Mouse (Mus musculus) cerebellum, adult 9-11 months (tissue): ENCODE results near the gene Lgals7.
A peak's percentile ranks its signal among the peaks of the same experiment; 100 is the strongest.

Experiments
- DNase-seq: peaks from one replicate; pipeline ENCODE4 v3.0.0; 2022

The Lgals7 gene

DNA sequence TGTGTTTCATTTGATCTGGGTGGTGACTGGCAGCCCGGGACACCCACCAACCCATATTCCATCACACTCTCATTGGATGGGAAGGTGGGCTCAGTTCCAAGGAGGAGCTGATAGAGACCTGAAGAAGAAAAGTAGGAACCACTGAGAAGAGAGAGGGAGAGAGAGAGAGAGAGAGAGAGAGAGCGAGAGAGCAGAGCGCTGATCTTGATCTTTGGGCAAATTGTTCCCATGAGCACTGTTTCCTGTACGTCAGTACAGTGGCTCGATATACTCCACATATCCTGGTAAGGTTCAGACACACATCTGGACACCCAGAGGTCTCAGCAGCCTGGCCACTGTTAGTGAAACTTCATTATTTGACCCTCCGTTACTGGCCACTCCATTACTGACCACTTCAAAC is at the start of gene Lgals7:
Gene Lgals7, plus strand, starts transcription at position 314 of the 400 bp plus-strand sequence.
- no peak for DNase-seq

- DNase-seq, result no peak
These were observed 49.2 kb upstream of the Lgals7 start for GRCm38 (mm10) chr7:28814306-28815034.

DNA sequence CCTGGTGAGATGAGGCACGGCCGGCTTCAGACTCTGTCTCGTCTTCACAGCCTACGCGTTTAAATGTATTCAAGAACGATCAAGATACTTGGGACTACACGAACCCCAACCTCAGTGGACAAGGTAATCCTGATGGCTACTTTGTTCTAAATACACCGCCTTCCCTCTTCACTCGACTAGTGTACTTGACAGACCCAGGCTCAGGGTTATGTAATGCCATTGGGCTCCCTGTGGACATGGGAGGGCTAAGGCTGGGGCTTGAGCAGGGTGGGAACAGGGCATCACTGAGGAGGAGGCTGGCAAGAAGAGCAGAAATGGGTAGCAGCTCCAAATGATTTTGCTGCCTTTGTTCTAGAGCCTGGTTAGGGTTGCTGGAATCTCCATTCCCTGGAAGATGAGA is 48.4 kb upstream of the Lgals7 start:
- DNase-seq, result no peak

- no peak for DNase-seq
These were observed 47.5 kb upstream of the Lgals7 start for GRCm38 (mm10) chr7:28816201-28816600.

DNA sequence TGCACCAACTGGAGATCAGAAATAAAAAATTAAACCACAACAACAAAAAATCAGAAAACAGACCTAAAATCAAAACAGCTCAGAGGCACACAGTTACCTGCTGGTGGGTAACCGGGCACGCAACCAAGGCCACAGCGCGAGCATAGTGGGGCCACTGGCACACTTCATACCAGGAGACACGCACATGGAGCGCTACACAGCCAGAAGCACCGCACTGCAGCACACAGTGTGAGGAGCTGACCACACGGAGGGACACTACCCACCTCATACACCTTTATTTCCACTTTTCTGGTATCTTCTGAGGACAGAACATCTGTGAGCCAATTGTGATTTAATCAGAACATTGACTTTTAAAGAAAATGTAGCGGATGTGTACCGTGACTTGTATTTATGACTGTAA is 46.7 kb upstream of the Lgals7 start:
- no peak for DNase-seq

- DNase-seq, result no peak
These were observed 46.1 kb upstream of the Lgals7 start for GRCm38 (mm10) chr7:28817524-28817923.

DNA sequence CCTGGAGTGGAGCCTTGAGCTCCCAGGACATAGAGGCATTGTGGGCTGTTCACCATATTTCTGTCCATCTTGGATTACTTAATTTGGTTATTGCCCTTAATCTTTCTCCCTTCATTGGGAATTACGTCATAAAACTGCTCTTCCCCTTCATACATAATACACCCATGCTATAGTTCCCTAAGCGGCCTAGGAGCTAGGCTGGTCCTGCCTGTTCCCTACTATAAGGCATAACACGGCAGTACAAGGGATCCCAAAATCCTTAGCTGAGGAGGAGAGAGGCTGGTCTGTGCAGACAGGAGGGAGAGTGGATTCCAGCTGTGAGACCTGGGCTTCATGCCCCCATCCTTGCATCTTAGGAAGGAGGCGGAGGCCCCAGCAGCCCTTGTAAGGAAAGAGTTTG is 45.7 kb upstream of the Lgals7 start:
- no peak for DNase-seq

DNA sequence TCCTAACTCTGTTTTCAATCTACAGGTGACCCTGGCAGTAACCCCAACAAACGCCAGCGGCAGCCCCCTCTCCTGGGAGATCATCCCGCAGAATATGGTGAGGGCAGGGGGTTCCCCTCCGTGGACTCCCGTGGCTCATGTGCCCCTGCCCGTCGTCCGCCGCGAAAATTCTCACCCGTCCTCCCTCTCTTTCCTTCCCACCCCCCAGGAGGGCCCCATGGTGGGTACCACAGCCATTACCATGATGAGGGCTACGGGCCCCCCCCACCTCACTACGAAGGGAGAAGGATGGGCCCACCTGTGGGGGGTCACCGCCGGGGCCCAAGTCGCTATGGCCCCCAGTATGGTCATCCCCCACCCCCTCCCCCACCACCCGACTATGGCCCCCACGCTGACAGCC is 45.2 kb upstream of the Lgals7 start:
- DNase-seq, result peak; percentile 57

DNA sequence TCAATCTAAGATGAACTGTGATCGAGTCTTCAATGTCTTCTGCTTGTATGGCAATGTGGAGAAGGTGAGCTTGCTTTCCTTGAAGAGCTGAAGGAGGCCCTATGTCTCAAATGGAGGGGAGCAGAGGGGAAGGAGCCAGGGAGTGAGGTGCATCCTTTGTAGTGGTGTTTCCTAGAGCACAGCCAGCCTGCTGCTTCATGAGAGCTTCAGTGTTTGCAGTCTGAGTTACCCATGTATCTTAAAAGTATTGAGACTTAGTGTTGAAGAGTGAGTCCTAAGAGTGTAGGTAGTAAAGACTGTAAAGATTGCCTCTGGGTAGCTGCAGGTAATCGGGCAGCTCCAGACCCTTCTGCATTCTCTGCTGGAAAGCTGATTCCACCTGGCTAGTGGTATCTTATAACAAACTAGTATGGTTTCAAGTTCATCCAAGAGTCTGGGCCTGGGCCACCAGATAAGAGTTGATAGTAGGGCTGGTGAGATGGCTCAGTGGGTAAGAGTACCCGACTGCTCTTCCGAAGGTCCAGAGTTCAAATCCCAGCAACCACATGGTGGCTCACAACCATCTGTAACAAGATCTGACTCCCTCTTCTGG is 44.7 kb upstream of the Lgals7 start:
- no peak for DNase-seq

- no peak for DNase-seq
These were observed 44.1 kb upstream of the Lgals7 start for GRCm38 (mm10) chr7:28819571-28819970.

GRCm38 (mm10) chr7:28820358-28821260 is 43.0 kb upstream of the Lgals7 start:
- peak; percentile 27 for DNase-seq

DNA sequence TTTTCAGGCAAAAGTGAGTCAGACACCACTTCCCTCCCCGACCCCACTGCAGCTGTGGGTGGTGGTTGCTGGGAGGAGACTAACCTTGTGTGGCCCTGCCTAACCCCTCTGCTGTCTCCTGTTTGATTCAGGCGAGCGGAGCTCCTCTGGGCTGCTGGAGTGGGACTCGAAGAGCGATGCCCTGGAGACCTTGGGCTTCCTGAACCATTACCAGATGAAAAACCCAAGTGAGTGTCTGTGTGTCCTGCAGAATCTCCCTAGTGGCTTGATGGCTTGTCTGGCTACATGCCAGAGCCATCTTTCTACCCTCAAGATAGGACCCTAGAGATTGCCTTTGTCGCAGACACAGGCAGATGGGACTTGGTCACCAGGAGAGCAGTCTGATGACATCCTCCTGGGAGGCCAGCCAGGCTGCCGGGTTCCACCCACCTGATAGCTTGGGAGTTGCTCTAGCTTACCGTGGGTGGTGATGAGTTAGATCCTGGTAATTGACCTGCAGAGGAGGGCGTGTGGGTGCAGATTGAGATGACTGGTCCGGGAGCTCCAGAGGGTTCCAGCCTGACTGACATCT is 42.3 kb upstream of the Lgals7 start:
- peak; percentile 80 for DNase-seq

DNA sequence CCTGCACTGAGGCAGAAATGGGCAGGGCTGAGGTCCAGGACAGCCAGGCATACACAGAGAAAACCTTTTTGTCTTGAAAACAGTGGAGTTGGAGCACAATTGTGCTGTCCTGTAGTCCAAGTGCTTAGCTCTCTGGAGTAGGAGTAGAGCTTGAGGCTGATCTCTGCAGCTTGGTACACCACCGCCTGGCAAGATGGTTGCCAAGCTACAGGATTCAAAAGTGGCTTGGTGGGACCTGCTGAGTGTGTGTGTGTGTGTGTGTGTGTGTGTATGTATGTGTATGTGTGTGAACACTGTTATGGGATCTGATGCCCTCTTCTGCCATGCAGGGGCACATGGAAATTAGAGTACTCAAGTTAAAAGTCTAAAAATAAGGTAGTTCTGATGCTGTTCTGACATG is 41.1 kb upstream of the Lgals7 start:
- peak; percentile 18 for DNase-seq

DNA sequence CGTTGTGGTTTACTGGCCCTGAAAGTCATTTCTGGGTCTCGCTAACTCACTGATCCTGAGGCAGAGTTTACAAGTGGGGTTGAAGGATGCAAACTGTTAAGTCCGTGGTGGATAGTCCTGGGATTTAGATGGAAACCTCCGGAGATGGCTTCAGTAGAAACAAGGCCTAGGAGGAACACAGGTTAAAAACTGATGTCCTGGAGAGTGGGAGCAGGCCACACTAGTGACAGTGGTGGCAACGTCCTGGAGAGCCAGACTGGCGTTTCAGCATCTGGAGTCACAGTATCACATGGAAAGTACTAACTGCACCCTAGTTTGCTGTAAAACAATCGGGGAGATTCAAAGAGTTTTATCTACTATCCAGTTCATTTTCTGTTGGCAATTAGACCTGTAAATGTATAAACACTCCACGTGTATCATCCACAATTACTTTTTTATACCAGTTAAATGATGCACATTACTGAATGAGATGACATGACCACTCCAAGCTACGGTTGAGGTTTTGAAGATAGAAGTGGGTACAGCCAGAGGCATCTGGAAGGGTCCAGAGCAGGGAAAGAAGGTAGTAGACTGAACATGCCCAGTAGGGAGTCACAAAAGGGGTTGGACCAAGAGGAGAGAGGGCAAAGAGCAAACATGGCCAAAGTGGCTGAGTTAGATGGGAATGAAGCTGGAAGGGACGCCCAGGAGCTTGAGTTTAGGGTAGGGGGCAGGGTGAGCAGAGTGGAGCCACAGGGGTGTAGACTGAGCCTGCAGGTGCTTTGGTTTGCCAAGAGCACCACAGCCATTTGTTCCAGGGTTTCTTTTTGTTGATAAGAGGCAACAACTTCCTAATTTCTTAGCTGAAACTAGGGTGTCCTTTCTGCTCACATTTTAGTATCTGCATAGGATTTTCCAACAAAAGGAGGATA is 40.4 kb upstream of the Lgals7 start:
- peak; percentile 32 for DNase-seq

- DNase-seq, result peak; percentile 16
These were observed 39.7 kb upstream of the Lgals7 start for GRCm38 (mm10) chr7:28823932-28824331.

GRCm38 (mm10) chr7:28824941-28825685 is 38.5 kb upstream of the Lgals7 start, which contains the start of gene Ech1:
Gene Ech1, plus strand, starts transcription at chr7:28825217.
- peak; percentile 87 for DNase-seq

DNA sequence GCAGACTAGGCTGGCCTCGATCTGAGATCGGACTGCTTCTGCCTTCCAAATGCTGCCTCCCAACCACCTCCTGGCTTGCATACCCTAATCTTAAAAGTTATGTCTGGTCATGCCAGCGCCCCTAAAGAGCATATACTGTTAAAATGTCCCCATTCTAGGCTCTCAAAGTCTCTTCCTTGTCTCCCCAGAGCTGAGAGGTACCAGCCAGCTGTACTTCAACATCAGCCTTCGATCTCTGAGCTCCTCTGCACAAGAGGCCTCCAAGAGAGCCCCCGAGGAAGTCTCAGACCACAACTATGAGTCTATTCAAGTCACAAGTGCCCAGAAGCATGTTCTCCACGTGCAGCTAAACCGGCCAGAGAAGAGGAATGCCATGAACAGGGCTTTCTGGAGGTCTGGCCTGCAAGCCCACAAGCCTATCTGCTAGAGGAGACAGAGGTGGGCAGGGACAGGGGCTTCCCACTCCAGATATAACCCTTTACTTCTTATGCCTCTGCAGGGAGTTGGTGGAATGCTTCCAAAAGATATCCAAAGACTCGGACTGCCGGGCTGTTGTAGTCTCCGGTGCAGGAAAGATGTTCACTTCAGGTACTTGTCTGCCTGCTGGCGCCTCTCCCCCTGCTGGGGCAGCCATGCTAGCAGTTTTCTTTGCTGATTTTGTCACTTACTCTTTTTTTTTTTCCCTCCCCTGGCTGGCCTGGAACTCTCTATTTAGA is 37.8 kb upstream of the Lgals7 start:
- peak; percentile 51 for DNase-seq

DNA sequence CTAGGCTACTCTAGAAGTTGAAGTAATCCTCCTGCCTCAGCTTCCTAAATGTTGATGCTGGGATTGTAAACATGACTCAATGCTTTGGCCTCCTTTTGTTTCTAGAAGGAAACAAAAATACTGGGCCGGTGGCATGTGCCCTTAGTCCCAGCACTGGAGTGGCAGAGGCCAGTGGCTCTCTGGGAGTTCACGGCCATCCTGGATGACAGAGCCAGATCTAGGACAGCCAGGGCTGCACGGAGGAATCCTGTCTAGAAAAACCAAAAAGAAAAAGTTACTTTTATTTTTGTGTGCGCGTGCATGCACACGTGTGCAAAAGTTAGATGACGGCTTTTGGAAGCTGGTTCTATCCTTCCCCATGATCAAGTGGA is 37.3 kb upstream of the Lgals7 start:
- DNase-seq, result peak; percentile 27

DNA sequence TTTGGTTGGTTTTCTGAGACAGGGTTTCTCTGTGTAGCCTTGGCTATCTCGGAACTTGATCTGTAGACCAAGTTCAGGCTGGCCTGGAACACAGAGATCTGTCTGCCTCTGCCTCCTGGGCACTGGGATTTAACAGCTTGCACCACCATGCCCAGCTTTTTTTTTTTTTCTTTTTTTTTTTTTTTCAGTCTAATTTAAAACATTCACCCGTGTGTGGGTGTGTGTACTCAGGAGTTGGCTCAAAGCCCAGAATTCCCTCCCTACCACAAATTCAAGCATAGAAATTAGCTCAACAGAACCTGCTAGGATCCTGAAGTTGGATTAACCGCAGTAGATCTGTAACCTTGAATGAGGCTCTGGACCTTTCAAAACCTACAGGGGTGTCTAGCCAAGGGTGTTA is 36.3 kb upstream of the Lgals7 start:
- DNase-seq, result peak; percentile 44

GRCm38 (mm10) chr7:28829821-28830220 is 33.8 kb upstream of the Lgals7 start:
- DNase-seq, result no peak

GRCm38 (mm10) chr7:28830981-28831380 is 32.7 kb upstream of the Lgals7 start:
- DNase-seq, result no peak
